Mouse (Mus musculus): ENCODE data around the gene Gne. TPM values are rescaled to one million over a fixed set of nuclear protein-coding genes. Genes with fewer than 3 reads are reported as not detected.

Gne gene
- polyA plus RNA-seq, 1 experiment from 2014 or later = 27.8 TPM

DNA sequence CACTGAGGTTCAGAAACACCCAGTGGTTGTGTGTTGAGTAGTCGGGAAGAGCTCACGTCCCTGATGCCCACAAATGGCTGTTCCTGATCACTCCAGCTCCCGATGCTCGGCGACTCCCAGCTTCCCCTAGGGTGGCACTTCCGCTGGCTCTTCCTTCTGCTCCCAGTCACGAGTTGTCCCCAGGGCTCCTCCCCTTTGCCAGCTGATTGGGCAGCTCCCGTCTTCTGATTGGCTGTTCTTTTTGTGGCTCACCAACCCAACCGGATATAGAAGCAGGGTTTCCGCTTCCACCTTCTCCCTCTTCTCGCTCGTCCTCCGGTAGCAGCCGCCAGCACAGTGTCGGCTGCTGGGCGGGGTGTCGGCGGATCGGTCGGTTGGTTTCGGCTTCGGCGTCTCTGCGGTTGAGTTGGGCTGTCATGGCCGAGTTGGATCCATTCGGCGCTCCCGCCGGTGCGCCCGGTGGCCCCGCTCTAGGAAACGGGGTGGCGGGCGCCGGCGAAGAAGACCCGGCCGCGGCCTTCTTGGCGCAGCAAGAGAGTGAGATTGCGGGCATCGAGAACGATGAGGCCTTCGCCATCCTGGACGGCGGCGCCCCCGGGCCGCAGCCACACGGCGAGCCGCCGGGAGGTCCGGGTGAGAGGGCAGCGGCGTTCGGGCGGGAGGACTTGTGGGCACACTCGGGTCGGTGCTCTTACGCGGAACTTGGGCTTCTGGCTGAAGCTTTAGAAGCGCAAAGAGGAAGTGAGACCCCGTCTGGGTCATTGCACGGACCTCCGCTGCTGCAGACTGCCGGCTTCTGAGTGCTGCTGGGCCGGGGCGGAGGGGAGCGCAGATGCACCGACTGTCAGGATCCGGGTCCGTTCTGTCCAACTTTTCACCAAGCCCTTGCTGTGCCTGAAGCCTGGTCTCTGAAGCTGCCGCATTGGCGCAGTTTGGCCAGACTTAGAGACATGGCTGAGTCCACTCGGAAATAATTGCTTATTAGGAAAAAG lies 71.3 kb downstream of the Gne start:
- under 1% methylated on average over 77 of the region's 77 CpGs for WGBS
- H3K27ac ChIP-seq = peak overlapping the region; percentile 91
- H3K27me3 ChIP-seq (ENCODE audit: insufficient read depth, poor library complexity, severe bottlenecking) = no peaks in the 10 kb centered on the region
- no peaks in the 10 kb centered on the region for H3K9me3 ChIP-seq
- H3K4me3 ChIP-seq = peak overlapping the region; percentile 98
- H3K4me1 ChIP-seq = peaks cover 26% of the 10 kb centered on the region
- DNase-seq (ENCODE audit: low spot score) = peak; percentile 98
- peaks cover 14% of the 10 kb centered on the region; the same call in 1 of the 2 replicates for H3K36me3 ChIP-seq

DNA sequence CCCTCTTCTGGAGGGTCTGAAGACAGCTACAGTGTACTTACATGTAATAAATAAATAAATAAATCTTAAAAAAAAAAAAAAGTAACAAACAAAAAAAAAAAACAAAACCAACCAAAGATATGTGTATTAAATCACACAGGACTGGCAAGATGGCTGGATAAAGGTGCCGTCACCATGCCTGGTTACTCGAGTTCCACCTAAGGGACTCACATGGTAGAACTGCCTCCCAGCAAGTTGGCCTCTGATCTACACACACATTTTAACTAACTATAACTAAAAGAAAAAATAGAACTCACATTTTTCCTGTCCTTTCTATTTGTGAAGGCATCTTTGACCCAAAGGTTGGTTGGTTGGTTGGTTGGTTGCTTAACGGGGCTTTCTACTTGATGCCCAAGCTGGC lies 72.2 kb downstream of the Gne start:
- no peak for DNase-seq (ENCODE audit: low spot score)
- no peaks in the 10 kb centered on the region for H3K27me3 ChIP-seq (ENCODE audit: insufficient read depth, poor library complexity, severe bottlenecking)
- peaks cover 8% of the 10 kb centered on the region; the same call in 1 of the 2 replicates for H3K36me3 ChIP-seq
- WGBS = 72% methylated on average over 3 of the region's 3 CpGs
- peaks cover 23% of the 10 kb centered on the region for H3K4me1 ChIP-seq
- no peaks in the 10 kb centered on the region for H3K9me3 ChIP-seq
- peak overlapping the region; percentile 91 for H3K27ac ChIP-seq
- H3K4me3 ChIP-seq = peak overlapping the region; percentile 98

DNA sequence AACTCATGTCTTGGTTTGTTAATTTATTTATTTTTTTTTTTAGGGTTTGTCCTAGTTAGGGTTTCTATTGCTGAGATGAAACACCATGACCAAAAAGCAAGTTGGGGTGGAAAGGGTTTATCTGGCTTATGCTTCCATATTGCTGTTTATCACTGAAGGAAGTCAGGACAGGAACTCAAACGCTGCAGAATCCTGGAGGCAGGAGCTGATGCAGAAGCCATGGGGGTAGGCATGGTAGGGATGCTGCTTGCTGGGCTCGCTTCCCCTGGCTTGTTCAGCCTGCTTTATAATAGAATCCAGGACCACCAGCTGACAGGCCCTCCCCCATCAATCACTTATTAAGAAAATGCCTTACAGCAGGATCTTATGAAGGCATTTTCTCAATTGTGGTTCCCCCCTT lies 73.1 kb downstream of the Gne start:
- Histone ChIP-seq H3K4me3 (no peak overlapping the region), H3K36me3 (0 out of 2 replicates have a peak, but pooled peaks cover 5% of the 10 kb centered on the region), H3K9me3 (no peaks in the 10 kb centered on the region), H3K27me3 (ENCODE audit: insufficient read depth, poor library complexity, severe bottlenecking) (no peaks in the 10 kb centered on the region), H3K4me1 (peaks cover 20% of the 10 kb centered on the region), H3K27ac (no peak overlapping the region)
- 45% methylated on average over 2 of the region's 2 CpGs for WGBS
- no peak for DNase-seq (ENCODE audit: low spot score)

DNA sequence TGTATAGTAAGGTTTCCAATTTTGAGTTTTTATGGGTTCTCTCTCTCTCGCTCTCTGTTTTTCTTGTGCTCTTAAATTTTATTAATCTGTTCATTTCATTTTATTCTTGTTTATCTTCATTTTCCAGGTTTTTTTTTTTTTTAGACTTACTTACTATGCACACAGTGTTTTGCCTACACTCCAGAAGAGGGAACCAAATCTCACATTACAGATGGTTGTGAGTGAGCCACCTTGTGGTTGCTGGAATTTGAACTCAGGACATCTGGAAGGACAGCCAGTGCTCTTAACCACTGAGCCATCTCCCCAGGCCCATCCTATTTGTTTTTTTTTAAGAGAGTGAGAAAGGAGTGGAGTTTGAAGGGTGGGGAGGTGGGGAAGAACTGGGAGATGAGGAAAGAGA lies 73.8 kb downstream of the Gne start:
- peak; percentile 38 for DNase-seq (ENCODE audit: low spot score)
- WGBS = 85% methylated on average over 1 of the region's 1 CpGs
- 0 out of 2 replicates have a peak, but pooled peaks cover 3% of the 10 kb centered on the region for H3K36me3 ChIP-seq
- no peak overlapping the region for H3K4me3 ChIP-seq
- no peaks in the 10 kb centered on the region for H3K27me3 ChIP-seq (ENCODE audit: insufficient read depth, poor library complexity, severe bottlenecking)
- H3K27ac ChIP-seq = no peak overlapping the region
- peaks cover 18% of the 10 kb centered on the region for H3K4me1 ChIP-seq
- no peaks in the 10 kb centered on the region for H3K9me3 ChIP-seq

DNA sequence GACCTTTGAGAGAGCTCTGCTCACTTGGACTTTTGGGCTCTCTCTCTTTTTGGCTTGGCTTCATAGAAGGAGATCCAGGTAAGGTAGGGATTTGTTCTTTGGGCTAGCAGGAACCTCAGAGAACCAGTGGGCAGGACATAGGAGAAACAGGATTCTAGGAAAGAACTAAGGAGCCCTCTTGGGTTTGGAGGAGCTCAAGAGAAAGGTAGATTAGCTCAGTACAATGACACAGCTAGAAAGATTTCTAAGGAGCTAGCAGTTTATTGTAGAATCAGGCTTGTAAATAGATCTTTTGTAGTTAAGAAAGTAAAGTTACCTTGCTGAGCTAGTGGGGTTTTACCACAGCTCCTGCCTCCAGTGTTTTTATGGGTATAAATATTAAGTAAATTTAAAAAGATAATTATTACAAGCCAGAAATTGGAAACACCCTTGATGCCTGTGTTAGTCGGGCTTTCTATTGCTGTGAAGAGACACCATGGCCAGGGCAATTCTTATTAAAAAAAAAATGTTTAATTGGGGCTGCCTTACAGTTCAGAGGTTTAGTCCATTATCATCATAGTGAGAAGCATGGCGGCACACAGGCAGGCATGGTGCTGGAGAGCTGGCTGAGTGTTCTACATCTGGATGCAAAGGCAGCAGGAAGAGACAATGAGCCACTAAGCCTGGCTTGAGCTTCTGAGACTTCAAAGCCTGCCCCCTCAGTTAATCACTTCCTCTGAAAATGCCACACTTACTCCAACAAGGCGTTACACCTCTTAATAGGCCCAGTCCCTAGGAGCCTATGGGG lies 79.2 kb downstream of the Gne start:
- Histone ChIP-seq H3K27ac (peak overlapping the region; percentile 17; the same call in 1 of the 2 replicates), H3K27me3 (ENCODE audit: insufficient read depth, poor library complexity, severe bottlenecking) (no peaks in the 10 kb centered on the region), H3K4me1 (no peaks in the 10 kb centered on the region), H3K36me3 (no peaks in the 10 kb centered on the region), H3K9me3 (no peaks in the 10 kb centered on the region), H3K4me3 (no peak overlapping the region)
- WGBS = 68% methylated on average over 3 of the region's 3 CpGs
- peak; percentile 63 for DNase-seq (ENCODE audit: low spot score)

DNA sequence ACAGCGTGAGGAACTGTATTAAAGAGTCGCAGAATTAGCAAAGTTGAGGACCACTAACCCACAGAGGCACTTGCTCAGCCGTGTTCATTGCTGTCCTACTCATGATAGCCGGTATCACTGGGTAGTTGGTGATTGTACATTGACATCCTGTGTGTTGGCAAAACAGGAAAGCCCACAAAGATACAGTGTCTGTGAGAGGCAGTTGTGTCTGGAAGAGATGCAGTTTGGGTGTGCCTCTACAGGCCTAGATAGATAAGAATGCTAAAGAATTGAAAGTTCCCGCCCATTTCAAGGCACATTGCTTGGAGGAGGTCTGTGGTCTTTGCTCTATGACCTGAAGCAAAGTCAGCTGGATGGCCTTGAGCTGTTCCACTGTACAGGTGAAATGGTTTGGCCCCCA lies 79.9 kb downstream of the Gne start, which contains the start of gene Clta:
TSS of gene Clta (plus strand) at position 327 of the 400 bp plus-strand sequence.
- WGBS = 72% methylated on average over 5 of the region's 5 CpGs
- Histone ChIP-seq H3K27me3 (ENCODE audit: insufficient read depth, poor library complexity, severe bottlenecking) (no peaks in the 10 kb centered on the region), H3K4me3 (no peak within 1 kb of the TSS), H3K4me1 (no peaks in the 10 kb centered on the region), H3K36me3 (no peaks in the 10 kb centered on the region), H3K9me3 (no peaks in the 10 kb centered on the region), H3K27ac (peak within 1 kb of the TSS; percentile 17; the same call in 1 of the 2 replicates)
- DNase-seq (ENCODE audit: low spot score) = peak; percentile 79

DNA sequence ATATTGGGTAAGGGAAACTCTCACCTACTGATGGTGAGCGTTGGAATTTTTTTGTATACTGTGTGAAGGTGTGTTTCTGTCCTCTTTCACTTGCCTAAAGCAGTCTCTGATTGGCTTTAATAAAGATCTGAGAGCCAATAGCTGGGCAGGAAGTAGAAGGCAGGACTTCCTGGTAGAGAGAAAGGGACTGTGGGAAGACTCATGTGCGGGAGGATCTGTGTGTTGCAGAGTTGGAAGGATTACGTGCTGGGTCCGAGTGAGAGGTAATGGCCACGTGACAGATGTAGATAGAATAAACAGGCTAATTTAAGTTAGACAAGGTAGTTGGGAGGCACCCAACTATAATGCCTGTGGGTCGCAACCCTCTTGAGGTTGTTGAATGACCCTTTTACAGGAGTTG lies 80.4 kb downstream of the Gne start:
- no peak overlapping the region for H3K27ac ChIP-seq

DNA sequence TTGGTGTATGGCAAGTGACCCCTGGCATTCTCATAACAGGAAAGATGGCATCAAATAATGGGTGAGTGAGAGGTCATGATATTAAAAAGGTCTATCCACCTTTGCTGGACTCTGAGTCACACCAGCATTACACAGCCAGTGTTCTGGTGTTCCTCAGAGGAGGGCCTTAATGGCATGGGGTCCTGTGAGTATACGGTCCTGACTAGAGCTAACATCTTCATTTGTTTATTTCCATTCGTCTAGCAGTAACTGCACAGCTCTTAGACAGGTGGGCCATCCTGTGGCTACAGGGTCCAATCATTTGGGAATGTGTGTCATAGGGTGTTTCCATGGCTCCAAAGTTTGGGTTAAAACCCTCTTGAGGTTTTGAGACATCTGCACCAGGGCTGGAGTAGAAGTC lies 89.6 kb downstream of the Gne start:
- no peaks in the 10 kb centered on the region for H3K27me3 ChIP-seq (ENCODE audit: insufficient read depth, poor library complexity, severe bottlenecking)
- WGBS = 70% methylated on average over 2 of the region's 2 CpGs
- H3K9me3 ChIP-seq = no peaks in the 10 kb centered on the region
- DNase-seq (ENCODE audit: low spot score) = peak; percentile 61
- no peak overlapping the region for H3K4me3 ChIP-seq
- H3K36me3 ChIP-seq = no peaks in the 10 kb centered on the region
- no peaks in the 10 kb centered on the region for H3K4me1 ChIP-seq
- no peak overlapping the region for H3K27ac ChIP-seq

More for the DNA sequence above, 80.4 kb downstream of the Gne start:
- DNase-seq (ENCODE audit: low spot score) = peak; percentile 74
- Histone ChIP-seq H3K4me3 (no peak overlapping the region), H3K4me1 (no peaks in the 10 kb centered on the region), H3K36me3 (no peaks in the 10 kb centered on the region), H3K9me3 (no peaks in the 10 kb centered on the region), H3K27me3 (ENCODE audit: insufficient read depth, poor library complexity, severe bottlenecking) (no peaks in the 10 kb centered on the region)
- WGBS = 80% methylated on average over 6 of the region's 6 CpGs

DNA sequence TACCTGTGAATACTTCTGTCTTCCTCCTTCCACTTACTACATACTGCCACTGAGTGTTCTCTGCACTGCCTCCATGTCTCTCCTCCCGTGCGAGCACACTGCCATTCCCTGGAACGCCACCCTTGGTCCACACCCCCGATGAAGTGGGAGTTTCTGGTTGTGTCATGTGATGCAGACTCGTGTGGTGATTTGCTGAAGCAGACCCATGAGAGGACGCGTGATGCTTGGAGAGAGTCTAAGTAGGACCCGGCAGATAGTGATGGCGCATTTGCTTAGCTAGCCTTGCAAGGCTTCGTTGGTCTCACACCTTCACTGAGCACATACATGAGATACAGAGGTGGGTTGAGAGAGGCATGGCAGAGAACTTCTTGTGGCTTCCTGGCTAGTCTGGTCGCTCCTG lies 90.9 kb downstream of the Gne start:
- Histone ChIP-seq H3K36me3 (no peaks in the 10 kb centered on the region), H3K9me3 (no peaks in the 10 kb centered on the region), H3K27me3 (ENCODE audit: insufficient read depth, poor library complexity, severe bottlenecking) (no peaks in the 10 kb centered on the region), H3K4me1 (no peaks in the 10 kb centered on the region), H3K27ac (no peak overlapping the region), H3K4me3 (no peak overlapping the region)
- DNase-seq (ENCODE audit: low spot score) = peak; percentile 30
- WGBS = 89% methylated on average over 11 of the region's 11 CpGs

DNA sequence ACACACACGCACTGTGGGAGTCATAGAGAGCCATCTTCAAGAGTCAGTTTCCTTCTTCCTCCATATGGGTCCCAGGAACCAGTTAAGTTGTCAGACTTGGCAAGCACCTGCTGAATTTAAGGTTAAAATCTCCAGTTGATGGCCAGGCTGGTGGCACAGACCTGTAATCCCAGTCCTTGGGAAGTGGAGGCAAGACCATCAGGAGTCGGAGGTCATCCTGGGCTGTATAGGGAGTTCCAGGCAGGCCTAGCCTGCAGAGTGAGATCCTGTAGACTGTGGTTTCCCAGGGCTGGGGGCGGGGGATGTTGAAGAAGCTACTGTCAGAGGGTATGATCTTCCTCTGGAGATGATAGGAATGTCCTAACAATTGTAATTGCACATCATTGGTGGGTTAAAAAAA lies 95.0 kb downstream of the Gne start:
- no peaks in the 10 kb centered on the region for H3K4me1 ChIP-seq
- DNase-seq (ENCODE audit: low spot score) = peak; percentile 52
- H3K36me3 ChIP-seq = no peaks in the 10 kb centered on the region
- peaks cover 6% of the 10 kb centered on the region; the same call in 1 of the 2 replicates for H3K27me3 ChIP-seq (ENCODE audit: insufficient read depth, poor library complexity, severe bottlenecking)
- H3K27ac ChIP-seq = no peak overlapping the region
- 83% methylated on average over 3 of the region's 3 CpGs for WGBS
- H3K9me3 ChIP-seq = no peaks in the 10 kb centered on the region
- no peak overlapping the region for H3K4me3 ChIP-seq

DNA sequence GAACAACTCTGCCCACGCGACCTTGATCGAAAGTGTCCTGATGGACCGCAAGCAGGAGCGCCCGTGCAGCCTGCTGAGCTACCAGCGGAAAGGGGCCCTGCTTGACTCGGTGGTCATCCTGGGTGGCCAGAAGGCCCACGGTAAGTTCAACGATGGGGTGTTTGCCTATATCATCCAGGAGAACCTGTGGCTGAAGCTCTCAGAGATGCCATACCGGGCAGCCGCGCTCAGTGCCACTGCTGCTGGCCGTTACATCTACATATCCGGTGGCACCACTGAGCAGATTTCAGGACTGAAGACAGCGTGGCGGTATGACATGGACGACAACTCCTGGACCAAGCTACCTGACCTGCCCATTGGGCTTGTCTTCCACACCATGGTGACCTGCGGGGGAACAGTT lies 99.7 kb downstream of the Gne start:
- Histone ChIP-seq H3K4me1 (0 out of 2 replicates have a peak, but pooled peaks cover 11% of the 10 kb centered on the region), H3K27me3 (ENCODE audit: insufficient read depth, poor library complexity, severe bottlenecking) (peaks cover 15% of the 10 kb centered on the region; the same call in 1 of the 2 replicates), H3K27ac (no peak overlapping the region), H3K4me3 (no peak overlapping the region), H3K9me3 (no peaks in the 10 kb centered on the region), H3K36me3 (no peaks in the 10 kb centered on the region)
- 87% methylated on average over 19 of the region's 19 CpGs for WGBS
- DNase-seq (ENCODE audit: low spot score) = peak; percentile 70

Measured in heart, embryonic 10.5 days (tissue).